Mouse (Mus musculus) brain, adult 2 months (tissue): Measurements from ENCODE around the gene Rbm15.

ENCODE experiments used
- DNase-seq: peaks from one replicate; pipeline ENCODE4 v3.0.0; 2011; ENCODE audit warnings: low read depth, low spot score

The Rbm15 gene

DNA sequence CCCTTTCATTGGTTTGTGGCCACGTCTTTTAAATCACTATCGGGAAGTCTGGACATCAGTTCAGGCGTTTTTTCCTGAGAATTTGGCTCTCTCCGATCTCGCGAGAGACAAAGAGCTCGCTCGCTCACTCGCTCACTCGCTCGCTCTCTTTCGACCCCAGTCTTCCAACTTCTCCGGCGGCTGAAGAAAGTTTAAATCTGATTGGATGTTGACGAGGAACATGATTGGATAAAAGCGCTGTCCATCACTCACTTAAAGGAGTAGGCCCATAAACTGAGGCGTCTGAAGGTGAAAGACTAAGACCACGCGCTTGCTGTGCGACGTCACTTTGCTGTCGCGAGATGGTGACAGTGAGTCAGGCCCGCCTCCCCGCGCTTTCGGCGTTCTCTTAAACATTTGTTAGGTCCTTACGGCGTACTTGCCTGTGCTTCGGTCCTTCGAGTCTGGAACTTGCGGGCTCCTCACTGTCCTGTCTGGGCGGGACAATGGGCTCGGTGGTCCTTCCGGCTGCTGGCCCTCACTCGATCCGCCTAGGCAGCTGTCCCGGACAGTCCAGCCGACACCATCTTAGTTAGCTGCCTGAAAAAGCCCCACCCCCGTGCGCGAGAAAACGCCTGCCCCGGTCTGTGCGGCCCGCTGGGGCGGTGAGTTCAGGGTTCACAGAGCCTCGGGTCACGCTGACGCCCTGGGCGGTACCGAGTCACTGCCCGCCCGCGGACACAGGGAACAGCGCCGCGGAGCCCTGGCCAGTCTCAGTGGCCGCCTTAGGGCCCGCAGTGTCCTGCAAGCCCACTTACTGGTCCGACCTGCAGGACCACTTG, at the start of gene Rbm15:
Gene Rbm15, minus strand, starts transcription at position 293 of the 821 bp plus-strand sequence.
- peak; percentile 100 for DNase-seq

DNA sequence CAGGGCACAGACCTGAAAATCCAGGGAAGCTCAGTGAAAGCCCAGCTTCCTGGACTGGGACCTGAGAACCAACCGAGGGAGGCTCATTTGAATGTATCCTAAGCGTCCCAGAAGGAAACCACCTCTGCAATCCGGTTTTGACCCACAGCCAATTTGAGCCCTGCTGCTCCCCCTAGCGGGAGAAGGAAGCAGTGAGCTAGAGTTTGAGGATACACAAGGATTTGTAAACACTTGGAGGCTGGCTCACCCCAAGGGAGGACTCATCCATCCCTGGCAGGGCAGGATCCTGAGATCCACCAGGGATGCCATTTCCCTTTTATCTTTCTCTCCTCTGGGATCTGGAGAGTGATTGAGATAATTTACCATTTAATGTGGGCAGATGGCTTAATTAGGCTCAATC, 45.9 kb upstream of the Rbm15 start:
- peak; percentile 74 for DNase-seq

DNA sequence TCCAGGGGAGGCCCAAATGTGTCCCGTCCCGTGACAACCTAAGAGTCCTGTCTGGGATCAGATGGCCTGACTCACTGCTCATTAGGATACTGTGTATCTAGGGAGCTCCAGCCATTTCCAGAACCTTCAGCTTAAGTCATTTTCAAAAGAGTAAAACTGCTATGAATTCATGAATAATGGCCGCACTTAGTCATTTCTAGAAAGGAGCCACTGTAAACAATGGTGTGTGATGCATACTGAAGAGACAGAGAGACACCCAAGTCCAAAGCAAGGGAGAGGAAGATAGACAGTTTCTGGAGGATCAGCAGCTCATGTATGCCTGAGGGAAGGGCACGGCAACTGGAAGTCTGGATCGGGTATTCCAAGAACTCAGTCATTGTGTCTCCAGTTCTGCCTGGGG, 45.2 kb upstream of the Rbm15 start:
- no peak for DNase-seq

DNA sequence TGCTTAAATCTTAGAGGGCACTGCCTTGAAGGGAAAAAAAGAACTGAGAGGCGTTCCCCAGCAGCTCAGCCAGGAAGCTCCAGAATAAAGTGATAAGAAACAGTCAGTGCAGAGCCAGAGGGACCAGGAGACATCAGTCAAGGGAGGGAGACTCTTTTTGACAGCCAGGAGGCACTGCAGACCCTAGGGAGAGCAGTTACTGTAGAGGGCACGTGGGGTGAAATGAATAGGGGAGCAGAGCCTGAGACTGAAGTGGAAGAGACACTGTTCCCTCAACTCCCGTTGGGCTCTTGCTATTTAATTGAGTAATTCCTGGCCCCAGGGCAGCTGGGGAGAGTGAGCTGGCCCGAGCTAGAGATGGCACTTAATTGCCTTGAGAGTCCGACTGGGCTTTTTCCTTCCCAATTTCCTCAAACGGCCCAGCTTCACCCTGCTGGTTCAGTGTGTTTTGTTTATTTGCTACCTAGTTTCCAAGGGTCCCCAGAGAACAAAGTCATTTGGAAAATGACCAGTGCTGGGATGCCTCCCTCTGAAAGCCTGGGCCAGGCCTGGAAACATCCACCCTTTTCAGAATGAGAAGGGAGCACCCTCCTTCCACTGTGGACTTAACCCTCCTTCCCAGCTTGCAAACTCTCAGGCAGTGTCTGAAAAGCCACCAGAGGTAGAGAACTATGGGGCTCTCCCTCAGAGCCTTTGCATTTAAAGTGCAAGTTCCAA, 41.6 kb upstream of the Rbm15 start:
- DNase-seq: no peak

DNA sequence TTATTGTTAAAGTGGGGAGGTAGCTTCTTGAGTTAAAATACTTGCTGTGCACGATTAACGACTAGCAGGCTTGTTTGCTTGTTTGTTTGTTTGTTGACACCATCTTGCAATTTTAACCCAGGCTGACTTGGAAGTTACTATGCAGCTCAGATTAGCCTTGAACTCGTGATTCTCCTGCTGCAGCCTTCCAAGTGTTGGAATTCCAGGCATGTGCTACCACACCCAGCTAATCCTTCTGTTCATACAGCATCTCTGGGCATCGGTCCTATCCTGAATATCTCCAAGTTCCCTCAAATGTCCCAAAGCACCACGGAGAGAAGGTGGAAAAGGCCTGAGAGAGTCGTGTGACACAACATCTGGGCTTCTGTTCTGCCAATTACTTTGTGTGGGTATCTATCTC, 35.7 kb upstream of the Rbm15 start:
- DNase-seq: no peak

DNA sequence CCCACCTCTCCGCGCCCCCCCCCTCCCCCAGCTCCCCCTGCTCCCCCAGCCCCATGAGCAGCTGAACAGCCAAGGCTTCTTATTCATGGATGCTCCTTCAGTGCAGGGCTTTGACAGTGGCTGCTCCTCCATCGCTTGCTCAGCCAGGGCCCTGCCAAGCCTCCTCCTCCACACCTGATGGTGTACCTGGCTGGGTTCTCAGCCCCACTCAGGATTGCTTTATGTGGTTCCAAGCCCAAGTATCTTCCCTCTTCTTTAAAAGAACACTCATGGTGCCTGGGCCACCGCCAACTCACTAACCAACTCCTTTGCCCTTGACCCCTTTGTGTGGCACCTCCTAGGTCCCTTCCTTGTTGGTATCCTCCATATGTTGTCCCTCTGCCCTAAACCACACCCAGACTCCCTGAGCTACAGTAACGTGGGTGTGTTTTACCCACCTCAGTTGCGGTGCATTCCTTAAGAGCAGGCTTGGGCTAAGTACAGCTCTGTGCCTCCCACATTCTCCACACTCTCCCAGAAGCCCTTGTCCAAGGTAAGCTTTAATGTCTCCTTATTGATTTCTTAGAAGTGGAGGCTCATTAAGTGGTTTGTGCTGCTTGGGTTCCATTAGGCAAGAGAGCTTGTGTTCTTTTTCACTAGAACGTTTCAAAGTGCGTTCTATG, 34.6 kb upstream of the Rbm15 start:
- peak; percentile 66 for DNase-seq

DNA sequence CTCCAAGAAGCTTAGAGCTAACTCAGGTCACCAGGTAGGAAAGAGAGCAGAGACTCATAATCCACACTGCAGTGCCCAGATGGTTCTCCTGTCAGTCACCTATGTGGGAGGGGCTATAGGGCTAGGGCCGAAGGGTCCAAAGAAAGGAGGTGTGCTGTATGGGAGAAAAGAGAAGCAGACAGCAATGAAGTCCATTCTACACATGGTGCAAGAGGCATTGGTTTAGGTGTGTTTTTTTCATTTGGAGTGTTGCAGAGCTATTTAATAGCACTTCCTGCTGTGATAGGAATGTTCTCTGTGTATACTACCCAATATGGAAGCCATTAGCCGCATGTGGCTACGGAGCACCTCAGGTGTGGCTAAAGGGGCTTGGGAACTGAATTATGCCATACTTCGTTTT, 31.9 kb upstream of the Rbm15 start:
- no peak for DNase-seq

DNA sequence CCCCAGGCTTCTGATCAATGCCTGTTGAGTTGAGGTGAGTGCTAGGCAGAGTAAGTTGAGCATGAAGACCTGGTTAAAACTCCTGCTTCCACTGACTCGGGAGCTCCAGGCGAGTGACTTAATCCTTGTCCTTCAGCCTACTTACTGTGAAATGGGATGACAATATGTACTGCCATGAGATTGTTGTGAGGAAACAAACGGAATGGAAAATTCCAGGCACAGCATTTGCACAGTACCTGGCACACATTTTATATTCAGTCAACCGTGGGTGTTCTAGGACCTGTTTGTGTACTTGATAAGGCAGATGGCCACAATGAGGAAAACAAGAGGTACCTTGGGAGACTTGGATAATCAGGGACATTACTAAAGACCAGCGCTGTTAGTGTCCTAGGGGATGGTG, 29.9 kb upstream of the Rbm15 start:
- DNase-seq: peak; percentile 74

DNA sequence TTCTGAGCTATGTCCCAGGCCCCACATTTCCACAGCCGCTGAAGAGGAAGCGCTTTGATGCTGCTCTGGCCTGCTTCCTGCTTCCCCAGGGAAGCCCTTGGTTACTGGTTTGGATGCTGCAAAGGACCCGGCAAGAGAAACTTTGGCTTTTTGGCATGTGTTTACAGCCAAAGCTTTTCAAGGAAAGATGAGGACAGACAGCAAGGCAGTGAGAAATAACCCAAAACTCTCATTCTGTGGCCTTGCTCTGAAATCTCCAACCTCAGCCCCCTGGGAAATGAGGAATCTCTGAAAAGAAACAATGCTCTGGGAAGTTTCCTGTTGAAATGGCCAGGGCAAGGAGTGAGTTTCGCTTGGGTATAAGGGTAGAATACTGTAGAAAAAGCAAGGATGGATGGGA, 26.9 kb upstream of the Rbm15 start:
- no peak for DNase-seq

DNA sequence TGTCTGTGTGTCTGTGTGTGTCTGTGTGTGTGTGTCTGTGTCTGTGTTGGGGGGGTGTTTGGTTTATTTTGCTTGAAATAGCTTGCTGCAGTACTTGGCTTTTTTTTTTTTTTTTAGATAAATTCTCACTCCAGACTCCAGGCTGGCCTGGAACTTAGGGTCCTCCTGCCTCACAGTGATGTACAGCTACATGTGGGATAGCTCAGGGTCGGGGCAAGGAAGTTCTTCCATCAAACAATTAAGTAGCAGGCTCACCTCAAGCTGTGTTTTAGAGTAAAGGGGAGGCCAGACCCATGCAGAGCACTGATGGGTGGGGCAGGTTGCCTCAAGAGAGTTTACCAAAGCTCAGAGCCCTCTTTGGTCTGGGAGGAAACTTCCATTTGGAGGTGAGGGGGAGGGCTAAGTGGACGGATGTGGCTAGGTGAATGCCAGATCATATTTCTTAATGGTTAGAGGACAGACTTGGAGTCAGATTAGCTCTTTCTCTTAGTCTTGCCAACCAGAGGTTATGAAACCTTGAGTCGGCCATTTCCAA, 24.3 kb upstream of the Rbm15 start:
- DNase-seq: no peak

DNA sequence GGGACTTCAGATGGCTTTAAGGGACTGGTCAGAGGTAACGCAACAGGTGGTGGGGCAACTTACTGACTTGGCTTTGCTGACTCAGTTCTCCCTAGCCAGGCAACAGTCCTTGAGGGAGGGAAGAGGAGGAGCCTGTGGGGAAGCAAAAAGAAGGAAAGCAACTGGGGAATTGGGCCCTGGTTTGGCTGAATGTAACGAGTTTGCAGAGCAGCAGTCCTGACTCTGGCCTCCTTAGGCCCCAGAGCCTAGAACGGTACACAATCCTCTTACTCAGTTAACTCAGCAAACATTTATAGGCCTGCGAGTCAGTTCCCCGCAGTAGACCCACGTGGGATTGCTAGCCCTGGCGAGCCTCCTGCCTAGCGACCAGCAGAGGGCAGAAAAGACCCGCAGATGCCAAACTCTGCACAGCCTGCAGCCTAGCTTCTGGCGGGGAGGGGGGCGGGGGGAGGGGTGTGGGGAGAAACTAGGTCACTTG, 23.5 kb upstream of the Rbm15 start:
- peak; percentile 93 for DNase-seq

DNA sequence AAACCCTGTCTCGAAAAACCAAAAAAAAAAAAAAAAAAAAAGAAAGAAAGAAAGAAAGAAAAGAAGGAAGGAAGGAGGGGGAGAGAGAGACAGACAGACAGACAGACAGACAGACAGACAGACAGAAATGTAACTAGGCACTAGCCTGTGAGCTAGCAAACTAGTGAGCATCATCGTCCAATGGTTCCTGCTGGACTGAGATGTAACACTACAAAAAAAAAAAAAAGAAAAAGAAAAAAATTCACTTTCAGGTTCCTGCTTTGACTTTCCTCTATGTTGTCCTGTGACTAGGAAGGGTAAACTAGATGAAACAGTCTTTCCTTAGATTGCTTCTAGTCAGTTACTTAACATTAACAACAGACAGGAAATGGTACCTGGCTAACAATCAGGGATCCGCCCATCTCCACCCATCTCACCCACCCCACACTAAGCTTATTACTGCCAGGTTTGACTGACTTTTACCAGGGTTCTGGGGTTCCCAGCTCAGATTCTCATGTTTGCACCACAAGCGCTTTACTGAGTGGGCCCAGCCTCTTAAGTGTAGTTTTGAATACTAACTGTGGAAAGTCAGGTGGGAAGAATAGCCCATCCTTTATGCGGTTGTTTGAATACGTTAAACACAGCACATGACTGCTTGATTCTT, 22.3 kb upstream of the Rbm15 start:
- no peak for DNase-seq

DNA sequence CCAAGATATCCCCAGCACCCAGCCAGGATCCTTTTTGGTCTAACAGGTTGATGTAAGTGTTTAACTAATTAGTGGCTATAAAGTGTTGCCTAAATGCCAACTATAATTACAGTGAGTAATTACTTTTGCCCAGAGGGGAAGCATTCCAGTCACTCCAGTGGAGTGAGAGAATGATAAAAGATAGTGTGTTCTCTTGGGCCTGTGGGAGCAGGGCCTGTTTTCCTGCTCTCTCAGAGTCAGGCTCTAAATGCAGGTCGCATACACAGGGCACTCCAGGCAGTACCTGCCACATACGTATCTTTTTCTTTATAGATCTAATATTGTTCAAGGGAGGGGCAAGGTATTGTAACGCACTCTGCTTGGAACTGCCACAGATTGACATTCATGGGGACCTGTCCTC, 18.2 kb upstream of the Rbm15 start:
- DNase-seq: no peak

DNA sequence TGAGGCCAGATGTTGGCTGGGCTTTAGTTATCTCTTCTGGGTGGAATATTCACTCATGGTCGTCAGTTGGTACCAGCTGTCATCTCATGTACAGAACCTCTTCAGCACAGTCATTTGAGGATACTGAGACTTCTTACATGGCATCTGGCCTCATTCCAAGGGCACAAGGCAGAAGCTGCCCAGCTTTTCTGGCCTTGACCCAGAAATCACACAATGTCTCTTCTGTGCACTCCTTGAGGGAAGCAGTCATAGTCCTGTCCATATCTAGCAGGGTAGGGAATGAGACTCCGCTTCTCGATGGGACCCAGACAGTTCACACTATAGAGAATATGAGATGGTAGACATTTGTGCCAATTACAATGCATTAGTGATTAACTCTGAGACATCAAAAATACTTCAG, 15.5 kb upstream of the Rbm15 start:
- peak; percentile 80 for DNase-seq

DNA sequence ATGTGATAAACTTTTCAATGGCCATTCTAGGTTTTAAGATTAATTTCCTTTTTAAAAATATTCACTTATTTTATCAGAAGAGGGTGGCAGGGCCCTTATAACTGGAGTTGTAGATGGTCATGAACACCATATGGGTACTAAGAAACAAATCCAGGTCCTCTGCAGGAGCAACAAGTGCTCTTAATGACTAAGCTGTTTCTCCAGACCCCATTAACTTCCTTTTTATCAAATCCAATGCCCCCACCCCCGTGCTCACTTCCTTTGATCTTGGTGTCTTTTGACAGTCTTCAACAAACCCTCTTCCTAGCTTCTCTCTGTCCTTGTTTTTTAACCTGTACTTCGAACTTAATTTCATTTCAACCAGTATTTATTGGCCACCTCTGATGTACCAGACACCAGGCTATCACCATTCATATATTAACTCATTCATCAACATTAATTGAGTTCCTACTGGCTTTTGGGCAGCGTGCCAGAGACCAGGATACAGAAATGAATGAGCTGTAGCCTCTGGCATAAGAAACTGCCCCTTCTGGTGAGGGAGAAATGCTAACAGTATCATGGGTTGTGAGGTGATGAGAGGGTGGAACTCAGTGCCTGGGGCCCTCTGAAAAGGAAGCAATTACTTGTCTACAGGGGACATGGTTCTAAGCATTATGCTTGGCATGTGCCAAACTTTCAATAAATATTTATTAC, 11.7 kb upstream of the Rbm15 start:
- no peak for DNase-seq

DNA sequence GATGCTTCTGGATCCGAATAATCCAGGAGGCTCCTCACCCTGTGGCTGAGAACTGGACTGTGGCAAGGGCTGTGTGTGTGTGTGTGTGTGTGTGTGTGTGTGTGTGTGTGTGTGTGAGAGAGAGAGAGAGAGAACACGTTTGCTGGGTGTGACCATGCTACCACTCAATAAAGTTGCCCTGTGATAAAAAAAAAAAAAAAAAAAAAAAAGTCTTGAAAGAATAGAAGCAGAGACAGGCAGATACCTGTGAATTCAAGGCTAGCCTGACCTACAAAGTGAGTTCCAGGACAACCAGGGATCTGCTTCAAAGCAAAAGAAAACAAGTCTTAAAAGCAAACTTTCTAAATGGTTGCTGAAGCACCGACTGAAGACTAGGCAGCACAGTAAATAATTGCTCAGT, 10.5 kb upstream of the Rbm15 start:
- DNase-seq: no peak

DNA sequence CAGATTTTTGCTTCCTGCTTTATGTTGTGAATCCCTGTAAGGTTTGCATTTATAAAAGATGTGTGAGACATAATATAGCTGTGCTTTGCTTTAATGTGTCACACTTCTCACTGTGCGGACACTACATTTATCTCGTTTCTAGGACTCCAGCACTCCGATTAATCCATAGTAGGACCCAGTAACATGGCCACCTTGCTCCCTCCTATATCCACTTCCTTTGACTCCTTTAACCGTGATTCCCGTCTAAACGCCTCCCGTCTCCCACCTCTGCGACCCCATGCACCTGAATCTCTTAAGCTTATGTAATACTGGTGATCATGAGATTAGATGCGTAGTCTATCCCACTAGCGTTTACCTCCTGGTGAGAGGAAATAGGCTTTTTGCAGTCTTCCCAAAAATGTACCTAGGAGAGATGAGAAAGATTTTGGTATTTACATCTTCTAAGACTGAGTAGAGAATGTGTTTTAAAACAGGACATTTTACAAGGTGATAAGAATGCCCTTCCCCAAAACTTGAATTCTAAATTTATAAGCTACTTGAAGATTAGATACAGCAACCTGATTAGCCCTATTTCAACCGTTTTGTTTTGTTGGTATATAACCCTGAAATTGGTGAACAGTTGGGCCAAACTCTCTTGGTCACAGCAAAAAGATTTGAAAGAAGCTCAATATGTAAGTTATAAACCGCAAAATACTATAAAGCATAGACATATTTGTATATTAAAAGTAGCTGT, 895 bp upstream of the Rbm15 start:
- peak; percentile 13 for DNase-seq

DNA sequence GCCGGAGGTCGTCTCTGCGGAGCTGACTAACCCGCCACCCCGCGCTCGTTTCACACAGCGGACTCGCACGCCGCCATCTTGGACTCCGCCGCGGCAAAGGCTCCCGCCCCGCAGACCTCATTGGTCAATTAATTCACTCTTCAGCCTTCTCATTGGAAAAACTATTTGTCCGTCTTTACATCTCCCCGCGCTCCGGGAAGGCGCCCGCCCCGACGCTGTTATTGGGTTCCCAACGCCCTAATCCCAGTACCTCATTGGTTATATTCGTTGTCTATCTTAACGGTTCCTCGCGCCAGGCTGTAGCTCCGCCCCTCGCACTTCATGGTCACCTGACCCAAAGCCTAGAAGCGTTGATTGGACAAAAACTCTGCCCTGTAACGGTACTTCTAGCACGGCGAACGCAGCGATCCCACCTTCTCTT, 503 bp downstream of the Rbm15 start:
- peak; percentile 100 for DNase-seq

DNA sequence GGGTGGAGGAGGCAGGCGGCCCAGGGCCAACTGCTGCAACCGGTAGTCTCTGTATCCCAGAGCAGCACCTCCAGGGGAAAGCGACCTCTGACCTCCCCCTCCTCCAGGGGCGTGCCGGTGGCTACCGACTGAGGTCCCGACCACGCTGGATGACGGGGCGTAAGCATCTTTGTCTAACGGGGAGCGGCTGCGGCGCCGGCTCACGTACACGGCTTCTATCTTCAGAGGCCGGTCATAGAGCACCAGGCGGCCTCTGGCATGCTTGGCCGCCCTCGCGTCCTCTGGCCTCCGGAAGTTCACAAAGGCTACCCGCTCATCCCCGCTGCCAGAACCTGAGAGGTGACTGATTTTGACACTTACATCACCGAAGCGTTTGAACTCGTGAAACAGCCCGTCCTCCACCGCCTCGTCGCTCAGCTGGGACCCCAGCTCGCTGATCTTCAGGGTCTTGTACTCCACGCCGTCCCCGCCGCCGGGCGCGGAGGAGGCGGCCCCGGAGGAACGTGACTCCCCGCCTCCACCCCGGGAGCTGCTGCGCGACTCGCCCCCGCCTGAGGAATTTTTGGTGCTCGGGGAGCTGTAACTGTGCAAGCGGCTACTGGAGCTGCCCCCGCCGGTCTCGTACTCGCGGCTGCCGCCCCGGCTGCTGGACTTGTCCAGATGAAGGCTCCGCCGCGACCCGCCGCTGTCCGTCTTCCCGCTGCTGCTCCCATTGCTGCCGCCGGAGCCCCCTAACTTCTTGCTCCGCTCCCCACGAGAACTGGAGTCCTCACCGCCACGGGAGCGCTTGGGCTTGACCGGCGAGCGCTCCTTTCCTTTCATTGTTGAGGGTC, 1.1 kb downstream of the Rbm15 start:
- DNase-seq: peak; percentile 63

DNA sequence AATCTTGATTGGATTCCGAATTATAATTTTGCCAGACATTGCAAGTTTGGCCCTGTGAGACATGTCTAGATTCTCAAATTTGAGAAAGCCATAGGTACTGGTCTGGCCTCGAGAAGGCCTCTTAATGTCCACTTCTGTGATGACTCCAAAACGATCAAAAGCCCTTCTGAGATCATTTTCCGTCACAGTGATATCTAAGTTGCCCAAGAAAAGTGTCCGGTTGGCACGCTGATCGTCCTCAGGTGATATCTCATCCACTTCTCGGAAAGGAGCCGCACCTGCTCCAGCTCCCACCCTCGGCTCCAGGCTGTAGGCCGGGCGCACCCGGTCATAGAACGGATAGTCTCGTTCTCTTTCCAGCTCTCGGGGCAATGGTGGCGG, 1.7 kb downstream of the Rbm15 start:
- DNase-seq: no peak
